ENCODE assay signal across 8 mouse cellular contexts in the genomic region with DNA sequence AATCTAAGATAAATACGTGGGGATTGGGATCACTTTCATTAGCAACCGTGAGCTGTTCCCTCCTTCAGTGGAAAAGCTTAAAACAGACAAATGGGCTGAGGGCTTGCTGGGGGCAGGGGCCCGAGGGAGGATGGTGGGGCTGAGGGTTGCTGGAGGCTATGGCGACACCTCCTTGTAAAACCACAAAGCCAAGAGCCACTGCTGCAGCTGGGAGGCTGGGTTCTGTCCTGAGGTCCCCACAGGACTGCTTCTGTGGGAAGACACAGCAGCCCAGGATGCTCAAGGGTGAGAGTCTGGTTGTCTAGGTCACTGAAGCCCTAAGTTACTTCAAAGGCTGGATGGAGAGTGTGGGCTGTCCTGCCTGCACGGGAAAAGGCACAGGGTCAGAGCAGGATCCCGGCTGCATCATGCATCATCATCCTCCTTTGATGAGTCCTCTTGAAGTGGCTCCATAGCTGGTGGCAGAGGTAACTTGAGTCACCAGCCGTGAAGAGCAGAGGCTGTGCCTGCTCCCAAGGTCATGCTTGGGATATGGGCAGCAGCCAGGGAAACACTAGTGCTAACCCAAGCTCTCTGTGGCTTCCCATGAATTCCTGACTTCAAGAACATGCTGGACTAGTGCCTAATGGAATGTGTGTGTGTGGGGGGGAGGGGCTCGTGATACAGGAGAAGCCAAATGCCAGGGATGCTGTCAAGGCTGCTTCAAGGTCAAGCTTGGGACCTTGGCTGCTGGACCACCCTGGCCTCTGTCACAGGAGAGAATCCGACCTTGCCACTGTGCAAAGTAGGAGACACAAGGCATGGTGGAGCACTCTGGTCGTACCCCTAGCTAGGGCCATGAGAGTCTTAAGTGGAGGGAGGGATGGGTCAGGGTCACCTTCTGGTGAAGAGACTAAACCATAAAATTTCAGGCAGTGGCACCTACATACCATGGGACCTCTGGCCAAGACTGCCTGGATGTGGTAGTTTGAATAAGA. TPM values are rescaled to one million over a fixed set of nuclear protein-coding genes. Genes with fewer than 3 reads are reported as not detected.
A peak's percentile ranks its signal among the peaks of the same experiment; 100 is the strongest.
DNase-seq lines count a peak whose midpoint lies in the region; ATAC-seq lines count a peak whose summit lies in the region.

No protein-coding gene starts in this region.

- WGBS in embryonic facial prominence, embryonic 12.5 days: 26% methylated on average over 10 of the region's 10 CpGs
- WGBS in hindbrain, embryonic 16.5 days: 36% methylated on average over 10 of the region's 10 CpGs
- WGBS in midbrain, embryonic 15.5 days: 36% methylated on average over 10 of the region's 10 CpGs

- peaks cover 21% of the 10 kb centered on the region for H3K4me1 ChIP-seq in embryonic facial prominence, embryonic 12.5 days
- H3K4me1 ChIP-seq in hindbrain, embryonic 16.5 days (ENCODE audit: control insufficient read depth, insufficient read depth, low read depth, low read length): peaks cover 17% of the 10 kb centered on the region
- H3K4me1 ChIP-seq in midbrain, embryonic 15.5 days: peaks cover 21% of the 10 kb centered on the region

- H3K4me2 ChIP-seq in embryonic facial prominence, embryonic 12.5 days (replicated peaks): peak overlapping the region; percentile 39
- H3K4me2 ChIP-seq in hindbrain, embryonic 16.5 days (ENCODE audit: low read length): no peak overlapping the region; the same call in 1 of the 2 replicates
- peak overlapping the region; percentile 27; the same call in 1 of the 2 replicates for H3K4me2 ChIP-seq in midbrain, embryonic 15.5 days

- H3K9ac ChIP-seq in embryonic facial prominence, embryonic 12.5 days: no peak overlapping the region
- H3K9ac ChIP-seq in hindbrain, embryonic 16.5 days (ENCODE audit: low read depth, low read length): 0 out of 2 replicates have a peak overlapping the region, but pooled peaks have one; percentile 26
- no peak overlapping the region for H3K9ac ChIP-seq in midbrain, embryonic 15.5 days

- no peaks in the 10 kb centered on the region for H3K9me3 ChIP-seq in embryonic facial prominence, embryonic 12.5 days
- no peaks in the 10 kb centered on the region for H3K9me3 ChIP-seq in hindbrain, embryonic 16.5 days (ENCODE audit: control insufficient read depth, low read length)
- no peaks in the 10 kb centered on the region for H3K9me3 ChIP-seq in midbrain, embryonic 15.5 days

- H3K4me3 ChIP-seq in embryonic facial prominence, embryonic 12.5 days: no peak overlapping the region
- no peak overlapping the region for H3K4me3 ChIP-seq in hindbrain, embryonic 16.5 days (ENCODE audit: low read length)
- H3K4me3 ChIP-seq in midbrain, embryonic 15.5 days: no peak overlapping the region

- no peaks in the 10 kb centered on the region for H3K36me3 ChIP-seq in embryonic facial prominence, embryonic 12.5 days
- H3K36me3 ChIP-seq in hindbrain, embryonic 16.5 days (ENCODE audit: control insufficient read depth, insufficient read depth, low read length): no peaks in the 10 kb centered on the region
- H3K36me3 ChIP-seq in midbrain, embryonic 15.5 days (replicated peaks): no peaks in the 10 kb centered on the region

- H3K27ac ChIP-seq in embryonic facial prominence, embryonic 12.5 days: no peak overlapping the region; the same call in 1 of the 2 replicates
- H3K27ac ChIP-seq in hindbrain, embryonic 16.5 days (ENCODE audit: low read depth, low read length): no peak overlapping the region
- no peak overlapping the region for H3K27ac ChIP-seq in midbrain, embryonic 15.5 days

- peak; percentile 59 to 87 for DNase-seq in adrenal gland, adult (ENCODE audit: inconsistent age in 2 of 2, low spot score in 1 of 2)
- no peak for DNase-seq in adrenal gland, postnatal 4 days (ENCODE audit: low spot score in 2 of 2)
- no peak for DNase-seq in layer of hippocampus, adult 9-11 months
- DNase-seq in layer of hippocampus, adult 11-12 months (ENCODE audit: low spot score): no peak
- DNase-seq in spleen, postnatal 4 days (ENCODE audit: low spot score in 2 of 2): no peak

- ATAC-seq in embryonic facial prominence, embryonic 12.5 days (ENCODE audit: insufficient number of reproducible peaks, insufficient read depth, low FRiP score, low TSS enrichment): peak; percentile 65; the same call in 1 of the 2 replicates
- peak; percentile 34 for ATAC-seq in hindbrain, embryonic 16.5 days
- peak; percentile 28 for ATAC-seq in midbrain, embryonic 15.5 days (replicated peaks)

- no peaks in the 10 kb centered on the region for H3K27me3 ChIP-seq in embryonic facial prominence, embryonic 12.5 days
- H3K27me3 ChIP-seq in hindbrain, embryonic 16.5 days (replicated peaks; ENCODE audit: control insufficient read depth, insufficient read depth, low read length): no peaks in the 10 kb centered on the region
- no peaks in the 10 kb centered on the region; the same call in 1 of the 2 replicates for H3K27me3 ChIP-seq in midbrain, embryonic 15.5 days (replicated peaks)

RNA-seq across cellular contexts. Expression of a gene that starts 22.7 kb away (rescaled TPM):
- under 1 TPM; 0.28 TPM for total RNA-seq in adrenal gland, postnatal 4 days (2021)
- 1.1 and 1.4 TPM in 2 replicates for polyA plus RNA-seq in embryonic facial prominence, embryonic 12.5 days (2016; fragmentation: Nextera tagmentation; extraction: Ambion mirVana)
- polyA plus RNA-seq in hindbrain, embryonic 16.5 days (2015; fragmentation: Nextera tagmentation; extraction: Ambion mirVana): 0.15 and 0.56 TPM in 2 replicates
- polyA plus RNA-seq in midbrain, embryonic 15.5 days (2015; fragmentation: Nextera tagmentation; extraction: Ambion mirVana): 0.20 and 0.28 TPM in 2 replicates

Comparison
In these comparisons a context has a peak if more than half of its experiments do, and no peak if none do; other contexts are left out.
1. DNase-seq: peak in adrenal gland, adult (2 of 2); none in adrenal gland, postnatal 4 days (0 of 2), layer of hippocampus, adult 9-11 months (single experiment), layer of hippocampus, adult 11-12 months (single experiment) and spleen, postnatal 4 days (0 of 2).
2. Peak in every context shown above with its lines, with median percentiles within 50 percentile points of each other: ATAC-seq.